Mouse (Mus musculus) thymus, adult 18-20 months (tissue): ENCODE results near the gene Cdyl.
"Not testable (repeated sequence)": the region's sequence is repeated elsewhere in the genome, so short reads cannot be mapped to it uniquely, and the experiment has no call there.

Experiments
- DNase-seq, 2 experiments: peaks; one replicate each; pipeline ENCODE4 v3.0.0; 2022; ENCODE audit warnings: mixed read lengths in 2 of 2

The Cdyl gene

DNA sequence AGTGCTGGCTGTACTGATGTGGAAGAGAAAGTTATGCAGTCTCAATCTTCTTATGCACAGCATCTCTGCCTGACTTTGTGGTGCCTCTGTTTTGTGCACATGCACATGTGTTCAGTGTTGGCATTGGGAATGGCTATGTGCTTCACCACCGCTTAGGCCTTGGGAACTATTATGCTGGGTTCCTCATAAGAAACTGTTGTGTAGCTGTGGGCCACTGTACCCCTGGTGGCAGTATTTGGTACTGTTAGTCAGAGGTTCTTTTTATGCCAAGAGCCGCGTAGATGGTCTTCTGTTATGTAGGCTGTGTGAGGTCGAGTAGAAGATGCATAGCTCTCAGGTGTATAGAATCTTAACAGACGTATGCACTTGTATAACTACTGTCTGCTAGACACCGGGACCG lies 147.4 kb downstream of the Cdyl start:
- no peak for DNase-seq

DNA sequence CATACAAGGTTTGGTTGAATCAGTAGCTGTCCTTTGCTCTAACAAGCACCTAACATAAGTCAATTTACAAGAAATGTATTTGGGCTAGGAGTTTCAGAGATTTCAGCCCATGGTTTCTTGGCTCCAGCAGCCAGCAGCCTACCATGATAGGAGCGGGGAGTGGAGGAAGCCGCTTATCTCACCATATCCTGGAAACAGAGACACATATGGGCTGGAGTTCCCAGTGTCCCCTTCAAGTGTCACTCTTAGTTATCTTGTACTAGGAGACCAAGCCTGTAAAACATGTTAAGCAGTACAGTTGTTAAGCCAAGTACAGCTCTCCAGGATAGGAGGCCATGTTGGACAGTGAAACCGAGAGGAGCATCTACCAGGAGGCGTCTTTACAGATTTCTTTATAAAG lies 147.9 kb downstream of the Cdyl start:
- DNase-seq = no peak

DNA sequence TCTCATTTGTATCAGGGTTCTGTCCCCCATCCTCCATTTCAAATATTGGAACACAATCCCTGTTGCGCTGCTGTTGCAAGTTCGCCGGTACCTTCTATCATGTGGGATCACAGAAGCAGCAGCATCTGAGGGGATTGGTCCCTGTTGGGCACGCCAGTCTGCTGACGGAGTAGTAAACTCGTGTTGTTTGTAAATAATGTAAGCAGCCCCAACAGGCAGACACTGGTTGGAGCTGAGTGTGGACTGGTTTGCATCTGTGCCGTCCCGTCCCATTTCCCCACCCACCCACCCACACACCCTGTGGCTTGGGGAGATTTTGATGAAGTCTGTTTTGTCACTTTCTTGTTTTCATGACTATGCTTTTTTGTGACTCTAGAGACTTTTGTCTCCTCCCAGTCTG lies 148.3 kb downstream of the Cdyl start:
- DNase-seq = no peak

DNA sequence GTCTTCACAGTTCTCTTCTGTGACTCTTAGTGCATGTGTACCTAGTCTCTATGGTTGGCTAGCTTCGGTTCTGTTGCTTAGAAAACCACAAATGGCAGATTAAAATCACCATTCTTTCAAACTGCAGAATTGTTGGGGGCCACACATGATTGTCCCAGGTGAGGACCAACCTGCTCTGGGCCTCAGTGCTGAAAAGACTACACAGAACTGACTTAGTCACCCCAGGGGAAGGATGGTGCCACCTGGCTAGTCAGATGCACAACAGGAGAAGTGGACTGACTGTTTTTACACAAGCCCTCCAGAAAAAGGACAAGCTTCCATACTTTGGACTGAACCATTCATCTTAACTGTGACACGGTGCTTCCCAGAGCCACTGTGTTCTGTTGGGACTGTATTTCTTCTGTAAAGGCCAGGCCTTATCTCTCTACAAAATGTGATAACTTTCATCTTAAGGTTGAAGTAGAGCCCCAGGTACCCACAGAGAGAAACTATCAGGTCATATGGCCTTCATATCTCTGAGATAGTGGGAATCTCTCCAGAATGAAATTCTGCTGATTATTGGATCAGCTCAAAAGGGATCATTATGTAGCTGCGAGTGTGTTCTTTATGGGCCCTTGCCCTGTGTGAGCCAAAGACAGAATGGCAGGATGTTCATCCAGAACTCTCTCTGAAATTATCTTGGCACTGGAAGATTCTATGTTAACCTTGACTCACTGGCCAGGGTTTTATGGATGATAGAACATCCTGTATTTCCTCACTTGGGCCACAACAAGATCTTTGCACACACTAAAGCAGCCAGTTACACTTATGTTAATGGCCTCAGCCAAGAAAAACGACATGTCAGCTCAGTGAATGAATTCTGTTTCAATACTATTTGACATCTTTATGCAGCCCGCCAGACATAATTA lies 149.9 kb downstream of the Cdyl start:
- no peak for DNase-seq

DNA sequence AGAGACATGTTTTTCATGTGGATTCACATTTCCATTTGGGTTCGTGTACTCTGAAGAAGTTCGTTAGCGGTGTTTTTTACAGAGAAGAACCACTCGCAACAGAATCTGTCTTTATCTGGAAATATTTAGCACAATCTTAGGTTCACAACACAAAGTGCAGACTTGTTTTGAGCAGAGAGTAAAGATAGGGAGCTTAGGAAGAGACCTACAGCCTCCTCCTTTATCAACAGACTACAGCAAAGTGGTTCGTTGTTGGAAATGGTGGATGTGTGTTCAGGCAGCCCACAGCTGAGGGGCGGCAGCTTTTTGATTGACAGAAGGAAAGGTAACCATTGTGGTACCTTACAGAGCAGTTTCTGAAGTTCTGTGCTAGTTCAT lies 150.5 kb downstream of the Cdyl start:
- DNase-seq = no peak

DNA sequence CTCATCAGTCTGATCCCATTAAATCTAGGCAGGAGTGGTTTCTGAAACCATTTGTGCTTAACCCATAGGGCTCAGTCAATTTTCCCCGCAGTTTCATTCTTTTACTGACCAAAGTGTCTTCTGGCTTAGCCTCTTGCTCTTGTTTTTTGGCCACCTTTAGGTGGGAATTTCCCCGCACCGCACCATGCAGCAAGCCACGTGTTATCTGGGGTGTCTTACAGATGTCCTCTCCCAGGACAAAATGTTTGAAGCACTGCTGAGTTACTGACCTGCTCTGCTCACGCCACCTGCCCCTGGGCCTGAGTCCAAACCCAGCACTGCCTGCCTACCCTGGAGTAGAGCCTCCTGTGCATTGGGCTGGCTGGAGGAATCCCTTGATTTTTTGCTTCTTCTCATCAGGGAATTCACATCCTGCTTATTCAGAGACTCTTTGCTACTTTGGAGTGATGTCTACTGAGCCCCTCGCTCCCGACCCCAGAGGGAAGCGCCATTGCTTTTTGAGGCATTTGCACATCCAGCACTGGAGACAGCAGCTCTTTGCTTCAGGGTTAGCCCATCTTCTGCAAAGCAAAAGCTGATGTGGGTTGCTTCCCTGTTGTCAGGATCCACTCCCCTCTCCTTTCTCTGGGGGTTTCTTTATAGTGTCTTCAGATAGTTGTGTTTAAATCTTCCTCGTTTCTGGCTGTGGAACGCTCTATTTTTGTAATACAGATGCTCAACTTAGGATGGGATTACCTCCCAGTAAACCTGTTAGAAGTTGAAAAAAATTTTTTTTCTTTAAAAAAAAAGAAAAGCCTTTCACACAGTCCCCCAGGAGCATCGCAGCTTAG lies 151.9 kb downstream of the Cdyl start:
- no peak for DNase-seq

DNA sequence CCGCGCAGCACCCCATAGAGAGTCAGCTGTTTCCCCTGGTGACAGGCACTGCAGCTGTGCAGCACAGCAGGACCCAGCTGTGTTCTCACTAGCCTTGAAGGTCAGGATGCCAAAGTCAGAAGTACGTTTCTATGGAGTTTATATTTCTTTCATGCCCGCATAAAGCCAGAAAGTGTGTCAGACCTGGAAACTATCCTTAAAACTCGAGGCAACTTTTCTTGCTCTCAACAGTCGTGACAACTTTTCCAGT lies 152.5 kb downstream of the Cdyl start:
- peak; percentile 31 to 37 for DNase-seq

- DNase-seq = no peak
These were observed 153.9 kb downstream of the Cdyl start for GRCm38 (mm10) chr13:35813348-35814127.

- DNase-seq = no peak
These were observed 155.6 kb downstream of the Cdyl start for GRCm38 (mm10) chr13:35815205-35815726.

GRCm38 (mm10) chr13:35815782-35816368 lies 156.2 kb downstream of the Cdyl start:
- DNase-seq = no peak

GRCm38 (mm10) chr13:35817626-35818025 lies 158.0 kb downstream of the Cdyl start:
- DNase-seq = no peak

DNA sequence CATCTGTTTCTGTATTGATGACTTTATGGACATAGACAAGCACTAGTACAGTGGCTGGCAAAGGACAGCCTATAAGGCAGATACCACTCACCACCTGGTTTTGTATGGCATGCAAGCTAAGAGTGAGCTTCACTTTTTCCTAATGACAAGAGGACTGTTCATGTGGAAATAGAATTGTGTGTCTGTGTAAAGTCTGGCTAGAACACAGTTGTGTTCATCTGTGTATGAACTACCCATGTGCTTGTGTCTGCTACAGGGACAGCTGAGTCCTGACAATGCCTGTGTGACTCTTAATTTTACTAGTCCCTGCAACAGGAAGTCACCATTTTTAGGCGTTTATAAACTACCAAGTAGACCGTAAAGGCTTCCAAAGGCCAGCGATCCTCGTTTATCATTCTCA lies 158.4 kb downstream of the Cdyl start:
- DNase-seq = no peak

DNA sequence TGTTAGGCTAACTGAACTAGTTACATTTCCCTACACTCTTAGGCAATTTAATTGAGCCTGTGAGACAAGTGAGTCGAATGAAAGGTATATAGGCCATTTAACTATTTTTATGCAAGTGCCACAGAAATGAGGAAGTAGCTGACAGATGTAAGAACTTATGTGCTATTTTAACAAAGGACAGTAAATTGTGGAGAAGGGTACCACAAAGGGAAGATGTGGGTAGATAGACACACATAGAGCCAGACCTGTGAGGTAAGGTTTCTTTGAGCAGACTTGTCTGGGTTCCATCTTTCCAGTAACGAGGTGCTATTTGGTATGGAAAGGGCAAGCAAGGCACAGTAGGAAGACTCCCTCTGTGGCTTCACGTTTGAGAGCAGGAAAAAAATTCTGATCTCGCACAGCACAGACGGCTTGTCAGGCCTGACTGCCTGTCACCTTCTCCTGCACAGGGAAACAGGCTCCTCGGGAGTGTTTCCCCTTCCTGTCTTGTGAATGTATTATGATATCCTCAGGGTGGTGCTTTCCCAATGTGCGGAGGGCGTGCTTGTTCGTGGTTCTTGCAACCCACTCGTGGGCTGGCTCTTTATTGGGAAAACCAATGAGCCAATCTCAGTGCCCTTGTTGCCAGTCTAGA lies 162.3 kb downstream of the Cdyl start:
- no peak for DNase-seq

DNA sequence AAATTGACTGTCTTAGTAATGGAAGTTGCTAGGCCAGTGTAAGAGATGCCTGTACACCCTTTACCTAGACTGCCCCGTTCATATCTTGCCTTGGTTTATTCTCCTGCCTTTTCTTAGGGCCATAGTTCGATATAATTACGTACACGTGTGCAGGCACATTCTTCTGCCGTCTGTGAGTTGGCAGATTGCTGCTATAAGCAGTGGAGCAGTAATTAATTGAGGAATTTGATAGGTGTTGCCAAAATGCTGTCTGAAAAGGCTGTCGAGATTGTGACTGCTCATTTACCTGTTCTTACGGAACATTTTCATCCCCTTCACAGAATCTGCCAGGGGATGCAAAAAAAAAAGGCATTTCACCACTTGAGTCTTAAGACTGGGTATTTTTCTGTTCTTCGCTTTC lies 163.2 kb downstream of the Cdyl start:
- DNase-seq = no peak

- DNase-seq = no peak
These were observed 166.0 kb downstream of the Cdyl start for GRCm38 (mm10) chr13:35825639-35826038.

DNA sequence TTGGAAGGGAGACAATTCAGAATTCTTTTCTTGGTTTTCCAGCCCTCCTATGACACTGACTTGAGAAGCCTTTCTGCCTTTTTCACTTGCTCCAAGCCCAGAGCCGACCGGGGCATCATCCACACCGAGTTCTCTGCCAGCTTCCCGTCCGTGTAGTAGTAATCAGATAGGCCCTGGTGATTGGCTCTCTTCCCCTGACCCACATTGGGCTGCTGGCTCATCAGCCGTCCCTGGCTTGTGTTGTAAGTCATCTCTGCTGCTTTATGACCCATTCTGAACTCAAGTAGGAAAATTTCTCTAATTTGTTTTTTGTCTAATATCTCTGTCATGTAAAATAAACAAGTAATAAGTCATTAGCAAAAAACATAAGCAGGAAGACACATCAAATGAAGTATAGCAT lies 173.0 kb downstream of the Cdyl start:
- DNase-seq = no peak

- DNase-seq = no peak
These were observed 174.3 kb downstream of the Cdyl start for GRCm38 (mm10) chr13:35833941-35834340.

DNA sequence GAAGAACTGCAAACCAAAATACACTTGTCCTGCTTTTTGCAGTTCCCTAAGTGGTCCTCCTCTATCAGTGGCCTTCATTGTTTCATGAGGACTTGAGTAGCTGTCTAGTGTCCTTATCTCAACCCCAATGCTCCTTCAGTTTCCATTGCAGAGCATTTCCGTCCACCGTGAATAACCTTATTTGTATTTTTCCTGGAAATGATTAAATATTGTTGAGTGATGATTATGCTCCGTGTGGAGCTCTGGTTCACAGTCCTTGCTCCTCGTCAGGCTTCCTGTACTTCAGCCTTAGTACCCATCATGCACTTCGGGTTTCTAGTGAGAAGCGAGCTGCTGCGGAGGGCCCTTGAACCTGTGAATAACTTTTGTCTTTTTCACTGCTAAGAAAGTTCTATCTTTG lies 176.0 kb downstream of the Cdyl start:
- DNase-seq = no peak

- DNase-seq = not testable (repeated sequence)
These were observed 176.9 kb downstream of the Cdyl start for GRCm38 (mm10) chr13:35836501-35836900.

- DNase-seq = no peak
These were observed 180.5 kb downstream of the Cdyl start for GRCm38 (mm10) chr13:35840102-35840501.

DNA sequence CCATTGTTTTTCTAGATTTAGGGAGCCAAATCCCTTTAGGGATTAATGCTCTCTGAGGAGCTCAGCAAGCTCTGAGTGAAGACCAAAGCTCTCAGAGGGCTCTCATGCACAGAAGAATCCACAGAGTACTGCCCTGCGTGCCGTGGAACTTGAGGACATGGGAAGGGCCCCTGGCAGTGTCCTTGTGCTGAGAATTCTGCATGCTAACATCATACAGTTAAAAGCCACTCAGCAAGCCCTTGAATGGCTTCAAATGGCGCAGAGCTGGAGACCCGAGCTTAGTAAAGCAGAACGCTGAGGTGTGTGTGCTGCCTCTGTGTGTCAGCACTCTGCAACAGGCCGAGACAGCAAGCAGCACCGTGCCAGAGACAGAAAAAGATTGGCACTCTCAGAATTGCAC lies 183.8 kb downstream of the Cdyl start:
- DNase-seq = no peak

- no peak for DNase-seq
These were observed 185.7 kb downstream of the Cdyl start for GRCm38 (mm10) chr13:35845306-35845705.
